Mouse (Mus musculus) midbrain, embryonic 13.5 days (tissue): Measurements from ENCODE around the gene Dnm2. TPM values are rescaled to one million over a fixed set of nuclear protein-coding genes. Genes with fewer than 3 reads are reported as not detected.

Experiments
- ATAC-seq: fragments of 200-750 bp; cut with Nextera tagmentation; 2 replicates; pipeline ENCODE4 v1.8.0; 2017; ENCODE audit warnings: mild to moderate bottlenecking, moderate TSS enrichment, moderate library complexity
- H3K27ac ChIP-seq: fragments of 300-500 bp; sonication (generic); 2 replicates; pipeline ENCODE4 v1.5.1; 2015; ENCODE audit warnings: inconsistent platforms, mild to moderate bottlenecking, moderate library complexity
- H3K27me3 ChIP-seq: fragments of 300-500 bp; sonication (generic); 2 replicates; pipeline ENCODE4 v1.6.1; 2015; ENCODE audit warnings: mild to moderate bottlenecking, inconsistent platforms
- H3K36me3 ChIP-seq: fragments of 300-500 bp; sonication (generic); 2 replicates; pipeline ENCODE4 v1.6.1; 2015; ENCODE audit warnings: mild to moderate bottlenecking, inconsistent platforms
- H3K4me1 ChIP-seq: fragments of 300-500 bp; sonication (generic); replicated peaks from 2 replicates; pipeline ENCODE4 v1.6.1; 2015; ENCODE audit warnings: inconsistent platforms
- H3K4me2 ChIP-seq: fragments of 300-500 bp; sonication (generic); replicated peaks from 2 replicates; pipeline ENCODE4 v1.6.1; 2015; ENCODE audit warnings: moderate library complexity, mild to moderate bottlenecking, inconsistent platforms
- H3K4me3 ChIP-seq: fragments of 300-500 bp; sonication (generic); replicated peaks from 2 replicates; pipeline ENCODE4 v1.5.1; 2015; ENCODE audit warnings: mild to moderate bottlenecking, inconsistent platforms
- H3K9ac ChIP-seq: fragments of 300-500 bp; sonication (generic); replicated peaks from 2 replicates; pipeline ENCODE4 v1.6.1; 2015; ENCODE audit warnings: mild to moderate bottlenecking, inconsistent platforms
- H3K9me3 ChIP-seq: fragments of 300-500 bp; sonication (generic); 2 replicates; pipeline ENCODE4 v1.6.1; 2016; ENCODE audit warnings: mild to moderate bottlenecking, inconsistent platforms
- WGBS: fragments of 180-500 bp; shearing (Covaris S2); methylation state at CpG from one replicate; pipeline ENCODE4 v1.1.7; 2015; 5-methylcytosine and 5-hydroxymethylcytosine counted together
- polyA plus RNA-seq: library from polyadenylated mRNA; unstranded; fragments of >200 nt; fragmentation: Nextera tagmentation; extraction: Ambion mirVana; gene quantifications from 2 replicates; pipeline ENCODE4 v1.2.1, GENCODE M21; 2015

Gene Dnm2
- polyA plus RNA-seq, 1 experiment from 2014 or later: 66.9 TPM

GRCm38 (mm10) chr9:21449710-21450109, 25.0 kb downstream of the Dnm2 start:
- no peaks in the 10 kb centered on the region for H3K9me3 ChIP-seq
- no peak for ATAC-seq
- no peak overlapping the region for H3K4me3 ChIP-seq
- H3K27ac ChIP-seq: no peak overlapping the region
- H3K4me2 ChIP-seq: no peak overlapping the region
- peaks cover 7% of the 10 kb centered on the region; the same call in 1 of the 2 replicates for H3K36me3 ChIP-seq
- no peaks in the 10 kb centered on the region for H3K4me1 ChIP-seq
- H3K9ac ChIP-seq: no peak overlapping the region
- no peaks in the 10 kb centered on the region for H3K27me3 ChIP-seq
- 89% methylated on average over 2 of the region's 2 CpGs for WGBS

DNA sequence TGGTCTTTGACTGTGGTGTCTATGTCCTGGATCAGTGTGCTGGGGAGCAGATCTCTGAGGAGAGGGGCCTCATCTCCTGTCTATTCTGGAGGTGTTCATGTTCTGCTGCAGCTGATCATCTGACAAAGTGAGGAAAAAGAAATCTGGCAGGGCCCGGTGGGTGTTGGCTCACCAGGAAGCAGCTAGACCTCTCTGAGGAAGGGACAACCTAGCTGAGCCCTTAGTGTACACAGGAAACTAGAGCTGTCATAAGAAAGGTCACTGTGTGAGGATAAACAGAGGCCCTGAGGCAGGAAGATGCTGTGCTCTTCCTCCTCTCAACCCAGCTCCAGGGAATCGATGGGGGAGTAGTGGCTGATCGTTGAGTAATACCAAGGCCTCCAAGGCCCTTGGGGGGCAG, 25.6 kb downstream of the Dnm2 start:
- no peak overlapping the region for H3K4me2 ChIP-seq
- H3K27ac ChIP-seq: no peak overlapping the region
- no peak overlapping the region for H3K4me3 ChIP-seq
- no peaks in the 10 kb centered on the region for H3K9me3 ChIP-seq
- 0 out of 2 replicates have a peak, but pooled peaks cover 7% of the 10 kb centered on the region for H3K36me3 ChIP-seq
- no peaks in the 10 kb centered on the region for H3K27me3 ChIP-seq
- 86% methylated on average over 3 of the region's 3 CpGs for WGBS
- no peak for ATAC-seq
- H3K9ac ChIP-seq: no peak overlapping the region
- H3K4me1 ChIP-seq: no peaks in the 10 kb centered on the region

DNA sequence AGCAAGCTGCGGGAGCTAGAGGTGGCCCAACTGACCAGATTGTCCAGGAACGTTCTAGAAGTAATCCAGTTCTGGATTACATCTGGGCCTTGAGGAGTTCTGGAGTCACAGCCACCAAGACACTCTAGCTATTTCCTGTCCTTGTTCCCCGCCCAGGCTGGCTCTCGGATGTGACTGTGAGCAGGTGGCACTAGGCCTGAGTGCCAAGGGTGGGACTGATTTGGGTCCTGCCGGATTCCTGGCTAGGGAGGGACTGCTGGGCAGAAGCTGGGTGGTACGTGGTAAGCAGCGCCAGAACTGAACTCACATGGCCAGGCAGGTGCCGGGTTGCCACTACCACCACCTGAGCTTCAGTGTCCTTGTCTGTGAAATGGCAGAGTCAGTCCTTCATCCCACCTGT, 26.7 kb downstream of the Dnm2 start:
- no peaks in the 10 kb centered on the region for H3K27me3 ChIP-seq

DNA sequence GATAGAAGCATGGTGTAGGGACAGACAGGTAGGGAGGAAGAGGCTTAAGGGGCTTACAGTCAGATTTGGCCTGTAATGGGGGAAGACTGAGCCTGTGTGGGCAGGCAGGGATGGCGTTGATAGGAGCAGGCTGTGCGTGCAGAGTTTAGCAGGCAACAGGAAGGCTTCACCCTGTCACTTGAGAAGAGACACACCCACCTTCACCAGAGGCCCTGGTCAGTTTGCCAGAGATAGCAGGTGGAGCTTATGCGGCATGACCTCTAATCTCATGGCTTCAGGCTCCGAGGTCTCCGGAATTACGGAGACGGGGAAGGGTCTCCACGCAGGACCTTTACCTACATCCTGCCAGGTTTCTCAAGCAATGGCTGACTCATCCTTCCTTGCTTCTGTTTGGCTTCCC, 27.2 kb downstream of the Dnm2 start:
- no peak overlapping the region for H3K27ac ChIP-seq
- H3K36me3 ChIP-seq: 0 out of 2 replicates have a peak, but pooled peaks cover 4% of the 10 kb centered on the region
- H3K27me3 ChIP-seq: no peaks in the 10 kb centered on the region
- 0 out of 2 replicates have a peak, but pooled peaks cover 2% of the 10 kb centered on the region for H3K4me1 ChIP-seq
- 85% methylated on average over 8 of the region's 8 CpGs for WGBS
- H3K4me2 ChIP-seq: no peak overlapping the region
- no peak for ATAC-seq
- no peak overlapping the region for H3K4me3 ChIP-seq
- H3K9ac ChIP-seq: no peak overlapping the region
- no peaks in the 10 kb centered on the region for H3K9me3 ChIP-seq

More for the DNA sequence above, 26.7 kb downstream of the Dnm2 start:
- Histone ChIP-seq H3K4me1 (no peaks in the 10 kb centered on the region), H3K4me3 (no peak overlapping the region), H3K36me3 (0 out of 2 replicates have a peak, but pooled peaks cover 4% of the 10 kb centered on the region), H3K27ac (no peak overlapping the region), H3K4me2 (no peak overlapping the region), H3K9ac (no peak overlapping the region), H3K9me3 (no peaks in the 10 kb centered on the region)
- ATAC-seq: no peak
- 96% methylated on average over 8 of the region's 8 CpGs for WGBS

DNA sequence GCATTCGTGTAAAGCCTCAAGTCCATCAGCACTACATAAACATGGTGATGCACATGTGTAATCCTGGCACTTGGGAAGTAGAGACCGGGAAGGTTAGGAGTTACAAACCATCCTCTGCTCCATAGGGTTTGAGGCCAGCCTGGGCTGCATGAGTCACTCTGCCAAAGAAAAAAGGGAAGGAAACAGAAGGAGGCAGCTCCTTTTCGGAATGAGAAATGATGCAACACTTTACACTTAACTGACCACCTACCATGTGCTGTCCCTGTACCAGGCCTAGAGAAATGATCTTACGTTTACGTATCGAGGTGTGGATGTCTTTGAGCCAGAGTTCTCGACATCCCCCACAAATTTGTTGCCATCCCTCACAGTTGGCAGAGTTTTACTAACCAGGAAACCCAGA, 28.3 kb downstream of the Dnm2 start:
- Histone ChIP-seq H3K27me3 (no peaks in the 10 kb centered on the region), H3K27ac (no peak overlapping the region), H3K9ac (no peak overlapping the region), H3K4me2 (no peak overlapping the region), H3K9me3 (no peaks in the 10 kb centered on the region), H3K4me3 (no peak overlapping the region), H3K4me1 (0 out of 2 replicates have a peak, but pooled peaks cover 3% of the 10 kb centered on the region), H3K36me3 (no peaks in the 10 kb centered on the region)
- 95% methylated on average over 7 of the region's 7 CpGs for WGBS
- no peak for ATAC-seq

GRCm38 (mm10) chr9:21453459-21453858, 28.8 kb downstream of the Dnm2 start:
- Histone ChIP-seq H3K27me3 (no peaks in the 10 kb centered on the region), H3K9me3 (no peaks in the 10 kb centered on the region), H3K4me2 (no peak overlapping the region), H3K36me3 (peaks cover 3% of the 10 kb centered on the region), H3K27ac (no peak overlapping the region), H3K4me3 (no peak overlapping the region), H3K9ac (no peak overlapping the region), H3K4me1 (0 out of 2 replicates have a peak, but pooled peaks cover 3% of the 10 kb centered on the region)
- ATAC-seq: no peak
- 87% methylated on average over 2 of the region's 2 CpGs for WGBS

DNA sequence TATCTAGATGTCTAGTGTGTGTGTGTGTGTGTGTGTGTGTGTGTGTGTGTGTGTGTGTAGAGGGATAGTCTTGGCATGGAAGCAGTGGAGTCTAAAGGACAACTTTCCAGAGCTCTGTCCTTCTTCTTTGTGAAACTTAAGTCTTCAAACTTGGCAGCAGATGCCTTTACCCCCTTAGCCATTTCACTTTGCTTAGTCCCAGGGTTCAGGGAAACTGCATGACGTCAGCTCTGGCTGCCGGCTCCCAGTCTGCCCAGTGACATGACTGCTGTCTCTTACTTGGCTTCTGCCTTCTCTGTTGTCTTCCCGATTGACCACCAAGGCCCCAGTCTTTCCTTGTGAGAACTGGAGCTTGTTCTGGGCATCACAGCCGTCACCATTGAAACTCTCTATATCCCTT, 29.8 kb downstream of the Dnm2 start:
- Histone ChIP-seq H3K4me2 (no peak overlapping the region), H3K27me3 (no peaks in the 10 kb centered on the region), H3K4me3 (no peak overlapping the region), H3K9me3 (no peaks in the 10 kb centered on the region), H3K27ac (no peak overlapping the region), H3K4me1 (0 out of 2 replicates have a peak, but pooled peaks cover 3% of the 10 kb centered on the region), H3K9ac (no peak overlapping the region), H3K36me3 (peaks cover 14% of the 10 kb centered on the region)
- ATAC-seq: no peak
- 76% methylated on average over 4 of the region's 4 CpGs for WGBS

- Histone ChIP-seq H3K4me2 (no peak overlapping the region), H3K27ac (no peak overlapping the region), H3K9ac (no peak overlapping the region), H3K36me3 (peaks cover 21% of the 10 kb centered on the region), H3K4me1 (0 out of 2 replicates have a peak, but pooled peaks cover 3% of the 10 kb centered on the region), H3K4me3 (no peak overlapping the region), H3K27me3 (no peaks in the 10 kb centered on the region), H3K9me3 (no peaks in the 10 kb centered on the region)
- ATAC-seq: no peak
- WGBS: 58% methylated on average over 4 of the region's 4 CpGs
These were observed 30.5 kb downstream of the Dnm2 start for GRCm38 (mm10) chr9:21455103-21455770.

GRCm38 (mm10) chr9:21456246-21456929, 31.7 kb downstream of the Dnm2 start:
- H3K9me3 ChIP-seq: no peaks in the 10 kb centered on the region
- H3K4me3 ChIP-seq: no peak overlapping the region
- H3K36me3 ChIP-seq: peaks cover 23% of the 10 kb centered on the region
- 92% methylated on average over 7 of the region's 7 CpGs for WGBS
- H3K9ac ChIP-seq: no peak overlapping the region
- H3K4me2 ChIP-seq: no peak overlapping the region
- H3K27ac ChIP-seq: no peak overlapping the region
- ATAC-seq: no peak
- 0 out of 2 replicates have a peak, but pooled peaks cover 3% of the 10 kb centered on the region for H3K4me1 ChIP-seq
- no peaks in the 10 kb centered on the region for H3K27me3 ChIP-seq

- Histone ChIP-seq H3K4me3 (no peak overlapping the region), H3K27ac (no peak overlapping the region; the same call in 1 of the 2 replicates), H3K9me3 (no peaks in the 10 kb centered on the region), H3K27me3 (no peaks in the 10 kb centered on the region), H3K4me1 (0 out of 2 replicates have a peak, but pooled peaks cover 3% of the 10 kb centered on the region), H3K9ac (no peak overlapping the region), H3K4me2 (no peak overlapping the region), H3K36me3 (peaks cover 27% of the 10 kb centered on the region)
- no peak for ATAC-seq
- WGBS: 84% methylated on average over 10 of the region's 10 CpGs
These were observed 32.4 kb downstream of the Dnm2 start for GRCm38 (mm10) chr9:21456930-21457634.

DNA sequence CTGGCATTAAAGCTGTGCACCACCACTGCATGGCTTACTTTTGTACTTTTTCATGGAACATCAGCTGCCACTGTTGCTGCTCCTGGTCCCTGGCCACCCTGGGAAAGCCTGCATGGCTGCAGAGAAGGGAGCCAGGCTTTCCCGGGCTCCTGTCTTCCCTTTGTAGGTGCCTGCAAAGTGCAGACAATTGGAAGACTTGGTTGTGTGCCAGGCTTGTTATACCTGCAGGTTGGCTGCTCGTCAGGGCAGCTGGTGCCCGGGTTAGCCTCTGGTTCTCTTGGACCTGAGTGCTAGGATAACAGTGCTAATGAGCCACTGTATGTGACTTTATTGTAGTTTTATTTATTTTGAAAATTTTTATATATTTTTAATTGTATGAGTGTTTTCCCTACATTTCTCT, 34.1 kb downstream of the Dnm2 start:
- WGBS: 94% methylated on average over 3 of the region's 3 CpGs
- no peak overlapping the region for H3K4me3 ChIP-seq
- peaks cover 28% of the 10 kb centered on the region for H3K36me3 ChIP-seq
- no peak overlapping the region for H3K9ac ChIP-seq
- H3K27me3 ChIP-seq: no peaks in the 10 kb centered on the region
- H3K4me1 ChIP-seq: 0 out of 2 replicates have a peak, but pooled peaks cover 3% of the 10 kb centered on the region
- H3K9me3 ChIP-seq: no peaks in the 10 kb centered on the region
- no peak overlapping the region for H3K27ac ChIP-seq
- ATAC-seq: no peak
- no peak overlapping the region for H3K4me2 ChIP-seq

GRCm38 (mm10) chr9:21460400-21460940, 35.8 kb downstream of the Dnm2 start:
- ATAC-seq: no peak
- Histone ChIP-seq H3K27me3 (no peaks in the 10 kb centered on the region), H3K4me1 (0 out of 2 replicates have a peak, but pooled peaks cover 3% of the 10 kb centered on the region), H3K4me2 (no peak overlapping the region), H3K9ac (no peak overlapping the region), H3K9me3 (no peaks in the 10 kb centered on the region), H3K27ac (no peak overlapping the region), H3K36me3 (peaks cover 30% of the 10 kb centered on the region), H3K4me3 (no peak overlapping the region)
- WGBS: 95% methylated on average over 3 of the region's 3 CpGs
